Mouse (Mus musculus) ES-E14 (cell line): ENCODE measurements at regions not wholly inside any gene's neighbourhood (a gene's known extent, or its start where the extent isn't known, plus 50 kb on each side); places are given as distances from the start of the nearest gene placed in this dataset.

Source experiments
- CHD2 ChIP-seq: IDR thresholded peaks from 2 replicates; pipeline ENCODE4 v1.6.1; 2014; ENCODE audit warnings: mild to moderate bottlenecking, low read depth, low read length, inconsistent platforms
- HCFC1 ChIP-seq: IDR thresholded peaks from 2 replicates; pipeline ENCODE4 v1.6.1; 2012; ENCODE audit warnings: low read length, inconsistent platforms, borderline replicate concordance; ENCODE audit not compliant: insufficient read depth
- MAFK ChIP-seq: IDR thresholded peaks from 2 replicates; pipeline ENCODE4 v1.6.1; 2014; ENCODE audit warnings: mild to moderate bottlenecking, low read depth, low read length, inconsistent platforms; ENCODE audit not compliant: insufficient read depth
- ZC3H11A ChIP-seq: IDR thresholded peaks from 2 replicates; pipeline ENCODE4 v1.6.1; 2012; ENCODE audit warnings: low read depth, mild to moderate bottlenecking, inconsistent platforms, low read length, borderline replicate concordance
- ZNF384 ChIP-seq: IDR thresholded peaks from 2 replicates; pipeline ENCODE4 v1.6.1; 2012; ENCODE audit warnings: low read depth, low read length, inconsistent platforms

DNA sequence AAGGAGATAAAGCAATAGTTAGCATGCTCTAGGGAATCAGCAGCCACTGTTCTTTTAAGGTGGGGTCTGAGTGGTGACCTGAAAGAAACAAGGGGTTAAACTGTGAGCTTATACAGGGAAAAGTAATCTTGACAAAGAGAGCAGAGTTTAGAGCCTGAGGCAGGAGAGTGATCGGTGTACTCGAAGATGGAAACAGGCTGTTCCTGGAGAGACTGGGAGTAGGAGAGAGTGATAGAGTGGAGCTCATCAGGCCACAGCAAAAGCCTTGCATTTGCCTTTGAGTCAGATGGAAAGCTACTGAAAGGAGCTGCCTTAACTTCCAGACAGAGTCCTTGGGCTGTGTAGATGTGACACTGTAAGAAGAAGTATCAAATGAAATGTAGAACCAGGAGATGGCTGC, 759.7 kb downstream of the 1700064H15Rik start:
- no peak for TF ChIP-seq HCFC1
- TF ChIP-seq MAFK = no peak
- TF ChIP-seq ZC3H11A = no peak
- no peak for TF ChIP-seq CHD2
- no peak for TF ChIP-seq ZNF384
